Mouse (Mus musculus) E14TG2a.4 (cell line): ENCODE measurements around the gene Slc1a4.

Source experiments
- CTCF ChIP-seq: conservative IDR thresholded peaks from 2 replicates; pipeline ENCODE4 v1.5.1; 2014; ENCODE audit warnings: low read length
- NANOG ChIP-seq: IDR thresholded peaks from 2 replicates; pipeline ENCODE4 v1.6.1; 2014; ENCODE audit warnings: borderline replicate concordance, low read length, mixed read lengths
- POU5F1 ChIP-seq: IDR thresholded peaks from 2 replicates; pipeline ENCODE4 v1.6.1; 2014; ENCODE audit warnings: low read length, borderline replicate concordance

DNA sequence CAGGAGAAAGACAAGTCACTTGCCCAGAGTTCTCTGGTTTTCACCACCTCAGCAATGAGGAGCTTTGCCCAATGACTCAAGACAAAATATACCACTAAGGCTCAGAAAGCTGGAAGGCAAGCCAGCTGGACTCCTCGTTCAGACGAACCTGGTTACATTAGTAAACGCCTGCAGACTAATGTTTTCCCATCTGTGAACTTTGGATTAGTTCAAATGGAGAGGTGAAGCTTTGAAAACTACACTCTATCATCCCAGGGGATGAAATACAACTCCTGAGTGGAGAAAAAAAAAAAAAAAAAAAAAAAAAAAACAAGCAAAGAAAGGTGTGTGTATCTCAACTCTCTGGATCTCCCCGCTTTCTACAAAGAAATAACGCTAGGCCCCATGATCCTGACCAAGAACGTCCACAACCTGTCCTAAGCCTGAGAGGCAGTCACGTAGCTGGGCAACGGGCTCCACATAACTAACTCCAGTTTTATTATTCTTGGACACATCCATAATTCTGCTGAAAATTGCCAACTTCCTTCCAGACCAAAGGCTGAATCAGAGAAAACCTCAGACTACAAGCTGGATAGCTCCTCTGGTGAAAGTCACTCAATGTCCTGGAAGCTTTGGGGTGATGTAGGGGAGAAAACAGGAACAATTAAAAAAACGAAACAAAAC lies 1.4 kb downstream of the Slc1a4 start:
- no peak for TF ChIP-seq CTCF
- TF ChIP-seq POU5F1: no peak
- no peak for TF ChIP-seq NANOG
